9 mouse cellular contexts compared by ENCODE assay signal in the genomic region with DNA sequence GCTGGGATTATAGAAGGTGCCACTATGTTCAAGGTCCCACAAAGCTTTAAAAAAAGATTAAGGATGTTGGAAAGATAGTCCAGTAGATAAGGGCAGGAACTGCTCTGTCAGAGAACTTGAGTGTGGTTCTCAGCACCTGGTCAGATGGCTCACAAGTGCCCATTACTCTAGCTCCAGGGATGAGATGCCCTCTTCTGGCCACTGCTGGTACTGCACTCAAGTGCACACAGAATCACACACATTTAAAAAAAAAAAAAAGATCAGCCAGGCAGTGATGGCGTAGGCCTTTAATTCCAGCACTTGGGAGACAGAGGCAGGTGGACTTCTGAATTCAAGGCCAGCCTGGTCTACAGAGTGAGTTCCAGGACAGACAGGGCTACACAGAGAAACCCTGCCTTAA. TPM values are rescaled to one million over a fixed set of nuclear protein-coding genes. Genes with fewer than 3 reads are reported as not detected.
DNase-seq lines count a peak whose midpoint lies in the region; TF ChIP-seq lines count a peak whose summit lies in the region.
"Had no signal": no experiment of that assay in that cellular context is flagged by ENCODE, and none has a peak within 500 bp of the region (broad histone marks: within the 10 kb centered on the region; RNA-seq: fewer than 3 reads in every experiment).

No protein-coding gene starts in this region.

- H3K4me1 ChIP-seq in ES-Bruce4 (ENCODE audit: control insufficient read depth, insufficient read depth, low read length), result no peaks in the 10 kb centered on the region

- H3K4me3 ChIP-seq in ES-Bruce4 (ENCODE audit: low read depth, low read length), result no peak overlapping the region

- peak; percentile 65 for TF ChIP-seq CTCF in ES-Bruce4 (IDR thresholded peaks at IDR 0.05; ENCODE audit: low read depth, low read length)

- H3K27me3 ChIP-seq in ES-Bruce4 (ENCODE audit: control insufficient read depth, insufficient read depth, low read length, poor library complexity, severe bottlenecking), result no peaks in the 10 kb centered on the region

- peak; percentile 25 to 28 for DNase-seq in adrenal gland, postnatal 36 days
- DNase-seq in adrenal gland, postnatal 4 days (ENCODE audit: low spot score in 2 of 2), result no peak
- peak; percentile 32 for DNase-seq in layer of hippocampus, adult 11-12 months (ENCODE audit: low spot score)
- no peak for DNase-seq in layer of hippocampus, adult 18-20 months (ENCODE audit: low spot score in 2 of 2)
- DNase-seq in kidney, postnatal 14 days, result peak; percentile 32
- DNase-seq in testis, postnatal 10 days (ENCODE audit: low spot score), result peak; percentile 79
- no peak for DNase-seq in urinary bladder, postnatal 36 days (ENCODE audit: low spot score in 2 of 2)

- TF ChIP-seq EP300 in ES-Bruce4 (IDR thresholded peaks at IDR 0.05; ENCODE audit: insufficient read depth, low read depth, low read length), result no peak

- H3K9ac ChIP-seq in ES-Bruce4 (ENCODE audit: low read depth, poor library complexity, severe bottlenecking), result no peak overlapping the region

- peaks cover 6% of the 10 kb centered on the region; the same call in 1 of the 2 replicates for H3K36me3 ChIP-seq in ES-Bruce4 (ENCODE audit: control insufficient read depth, insufficient read depth, low read length, poor library complexity, severe bottlenecking)

- TF ChIP-seq POLR2A in ES-Bruce4 (IDR thresholded peaks at IDR 0.05; ENCODE audit: insufficient read depth, low read length), result no peak

- H3K9me3 ChIP-seq in ES-Bruce4 (replicated peaks; ENCODE audit: control insufficient read depth, insufficient read depth, low read length, poor library complexity, severe bottlenecking), result no peaks in the 10 kb centered on the region

- no peak overlapping the region for H3K27ac ChIP-seq in ES-Bruce4 (ENCODE audit: insufficient read depth, low read length)
- H3K27ac ChIP-seq: macrophage had no signal

RNA-seq across cellular contexts. Expression of gene Tnip1, which starts 25.3 kb away (rescaled TPM):
- 10 to 100 TPM; 66.4 to 76.0 TPM for total RNA-seq in adrenal gland, postnatal 36 days (2021)
- 10 to 100 TPM; 73.4 to 75.0 TPM for total RNA-seq in adrenal gland, postnatal 4 days (2021)
- 10 to 100 TPM; 35.2 to 39.0 TPM for total RNA-seq in layer of hippocampus, adult 18-20 months (2021)
- polyA plus RNA-seq in ES-Bruce4 (2011; ENCODE audit: insufficient read depth, insufficient read length, low read depth, missing spikeins), result 33.2 and 42.6 TPM in 2 replicates

RNA-seq across cellular contexts. Expression of gene Anxa6, which starts 45.3 kb away (rescaled TPM):
- total RNA-seq in adrenal gland, postnatal 36 days (2021), result 100 to 1,000 TPM; 114 to 115 TPM
- 100 to 1,000 TPM; 169 to 172 TPM for total RNA-seq in adrenal gland, postnatal 4 days (2021)
- total RNA-seq in layer of hippocampus, adult 18-20 months (2021), result 10 to 100 TPM; 89.8 to 97.0 TPM
- polyA plus RNA-seq in ES-Bruce4 (2011; ENCODE audit: insufficient read depth, insufficient read length, low read depth, missing spikeins), result 74.2 and 76.1 TPM in 2 replicates

Comparison
In these comparisons a context has a peak if more than half of its experiments do, and no peak if none do; other contexts are left out.
1. DNase-seq: peak in adrenal gland, postnatal 36 days (2 of 2), layer of hippocampus, adult 11-12 months (single experiment), kidney, postnatal 14 days (single experiment) and testis, postnatal 10 days (single experiment); none in adrenal gland, postnatal 4 days (0 of 2), layer of hippocampus, adult 18-20 months (0 of 2) and urinary bladder, postnatal 36 days (0 of 2).